Mouse (Mus musculus): ENCODE data around the gene Selenon.

GRCm38 (mm10) chr4:134489986-134490665 is 61.8 kb downstream of the Selenon start:
- TF ChIP-seq CEBPB (IDR thresholded peaks at IDR 0.05; ENCODE audit: low read depth): no peak
- TF ChIP-seq CTCF (IDR thresholded peaks at IDR 0.05; ENCODE audit: control insufficient read depth, insufficient read depth, insufficient read length): no peak
- TF ChIP-seq MYOD1 (IDR thresholded peaks at IDR 0.05; ENCODE audit: control insufficient read depth, insufficient read length, low read depth): no peak
- TF ChIP-seq MAX (IDR thresholded peaks at IDR 0.05): no peak

Measured in C2C12 (cell line).